Mouse (Mus musculus) liver, adult 10 weeks (tissue): Measurements from ENCODE around the gene S100g. TPM values are rescaled to one million over a fixed set of nuclear protein-coding genes. Genes with fewer than 3 reads are reported as not detected.

ENCODE experiments used
- polyA plus RNA-seq: library from polyadenylated mRNA; stranded (reverse); fragments of 350-450 nt; fragmentation: Illumina TruSeq; extraction: RNeasy Lipid Tissue Mini Kit (QIAGEN cat#74804); gene quantifications from one replicate; pipeline ENCODE4 v1.2.3, GENCODE M21; 2014; ENCODE audit warnings: low read depth, low replicate concordance

S100g gene
- polyA plus RNA-seq, result 1.1 TPM

GRCm38 (mm10) chrX:162964383-162964782 is at the start of gene S100g:
TSS of gene S100g (minus strand) at chrX:162964599.

Other genes with a start within 250 kb of the S100g start
- gene Rbbp7, start 204.2 kb downstream of the S100g start, polyA plus RNA-seq, result 122 TPM
- 53.3 TPM for gene Txlng, start 135.1 kb downstream of the S100g start, polyA plus RNA-seq
- gene Syap1, start 76.2 kb downstream of the S100g start, polyA plus RNA-seq, result 141 TPM
- 26.9 TPM for gene Ctps2, start 63.4 kb downstream of the S100g start, polyA plus RNA-seq